8 mouse cellular contexts compared by ENCODE assay signal in genomic region chr12:84249217-84249616, GRCm38 (mm10). TPM values are rescaled to one million over a fixed set of nuclear protein-coding genes. Genes with fewer than 3 reads are reported as not detected.
A peak's percentile ranks its signal among the peaks of the same experiment; 100 is the strongest.
DNase-seq lines count a peak whose midpoint lies in the region; TF ChIP-seq lines count a peak whose summit lies in the region.
"Had no signal": no experiment of that assay in that cellular context is flagged by ENCODE, and none has a peak within 500 bp of the region (broad histone marks: within the 10 kb centered on the region; RNA-seq: fewer than 3 reads in every experiment).

No protein-coding gene starts in this region.

- H3K9me3 ChIP-seq in CH12.LX (replicated peaks; ENCODE audit: low read length): peaks cover 4% of the 10 kb centered on the region
- H3K9me3 ChIP-seq: limb, embryonic 15.5 days had no signal

- H3K4me2 ChIP-seq in CH12.LX (ENCODE audit: insufficient read depth, low read depth, poor library complexity, severe bottlenecking): no peak overlapping the region
- H3K4me2 ChIP-seq: limb, embryonic 15.5 days had no signal

- H3K9ac ChIP-seq in CH12.LX (ENCODE audit: insufficient read depth, low read depth): no peak overlapping the region
- H3K9ac ChIP-seq: limb, embryonic 15.5 days had no signal

- no peak for TF ChIP-seq EP300 in CH12.LX (IDR thresholded peaks at IDR 0.05; ENCODE audit: low read length)

- no peaks in the 10 kb centered on the region for H3K36me3 ChIP-seq in CH12.LX (replicated peaks in 1 of 2; ENCODE audit: control insufficient read depth in 1 of 2, insufficient read depth in 1 of 2, low read length in 1 of 2)
- H3K36me3 ChIP-seq in spleen, adult 2 months (ENCODE audit: control insufficient read depth, insufficient read depth, low read length): no peaks in the 10 kb centered on the region
- H3K36me3 ChIP-seq: limb, embryonic 15.5 days had no signal

- H3K79me2 ChIP-seq in CH12.LX (replicated peaks; ENCODE audit: control insufficient read depth, extremely low read depth, insufficient read depth, poor library complexity, severe bottlenecking): no peaks in the 10 kb centered on the region

- no peak overlapping the region for H3K4me3 ChIP-seq in CH12.LX (replicated peaks in 1 of 3; ENCODE audit: low read depth in 2 of 3, low read length in 2 of 3, poor library complexity in 1 of 3)
- H3K4me3 ChIP-seq in spleen, adult 2 months (ENCODE audit: extremely low read depth, insufficient read depth, insufficient read length): no peak overlapping the region
- H3K4me3 ChIP-seq: limb, embryonic 15.5 days had no signal

- 17% methylated on average over 3 of the region's 3 CpGs for WGBS in spleen, adult 2 months

- dilution Hi-C loops in CH12.LX (cut with MboI; ENCODE audit: extremely low pct_ligation_motif_present, extremely low pct_unique_long_range_greater_than_20kb, low sequenced_read_pairs): no loop called here

- H3K4me1 ChIP-seq in CH12.LX (ENCODE audit: control insufficient read depth in 1 of 2, insufficient read depth in 2 of 2): peaks cover 2 to 29% of the 10 kb centered on the region in 2 experiments; a peak in 2 of 4 replicates
- H3K4me1 ChIP-seq in spleen, adult 2 months (ENCODE audit: control insufficient read depth, insufficient read depth, insufficient read length): peaks cover 14% of the 10 kb centered on the region; the same call in 1 of the 2 replicates
- H3K4me1 ChIP-seq: limb, embryonic 15.5 days had no signal

- H3K27me3 ChIP-seq in CH12.LX (replicated peaks): no peaks in the 10 kb centered on the region
- no peaks in the 10 kb centered on the region for H3K27me3 ChIP-seq in spleen, adult 2 months (ENCODE audit: control insufficient read depth, insufficient read depth, low read length)
- H3K27me3 ChIP-seq: limb, embryonic 15.5 days had no signal

- no peak overlapping the region for H3K27ac ChIP-seq in CH12.LX (ENCODE audit: insufficient read depth, low read depth)
- H3K27ac ChIP-seq in spleen, adult 2 months (ENCODE audit: insufficient read depth, low read length): no peak overlapping the region
- H3K27ac ChIP-seq: limb, embryonic 15.5 days had no signal

- peak; percentile 70 to 99 for TF ChIP-seq CTCF in CH12.LX (conservative IDR thresholded peaks at IDR 0.05 in 1 of 2, IDR thresholded peaks at IDR 0.05 in 1 of 2; ENCODE audit: low read depth in 2 of 2, low read length in 2 of 2)
- TF ChIP-seq CTCF in spleen, adult 2 months (IDR thresholded peaks at IDR 0.05; ENCODE audit: extremely low read depth, insufficient read depth, insufficient read length, insufficient replicate concordance): peak; percentile 95

- 0 out of 2 replicates have a peak, but pooled peaks have one; percentile 25 for TF ChIP-seq POLR2A in CH12.LX (IDR thresholded peaks at IDR 0.05; ENCODE audit: low read depth, low read length)
- TF ChIP-seq POLR2A in spleen, adult 2 months (IDR thresholded peaks at IDR 0.05; ENCODE audit: low read depth, low read length): no peak

- in situ Hi-C loops in CH12.LX (cut with MboI; ENCODE audit: low pct_ligation_motif_present, low pct_unique_long_range_greater_than_20kb, low sequenced_read_pairs): loop anchor here (10.0 kb wide), 1 partner anchor 84 kb away; no protein-coding TSS in a partner anchor

- peak; percentile 94 for TF ChIP-seq RAD21 in CH12.LX (IDR thresholded peaks at IDR 0.05; ENCODE audit: low read depth, low read length)

- peak; percentile 81 for DNase-seq in CH12.LX (ENCODE audit: extremely low read depth)
- peak; percentile 87 for DNase-seq in ZHBTc4 (ENCODE audit: low read depth, low spot score)
- DNase-seq in embryo, embryonic 10 days (ENCODE audit: low spot score): peak; percentile 85
- DNase-seq in heart, adult 9 months (ENCODE audit: low spot score in 2 of 2): peak; percentile 54 to 62
- DNase-seq in layer of hippocampus, adult 9-11 months: peak; percentile 32
- peak; percentile 70 to 84 for DNase-seq in lung, postnatal 4 days
- peak; percentile 59 to 67 for DNase-seq in spleen, adult 2 months (ENCODE audit: low read depth in 1 of 2, low spot score in 2 of 2)

TF ChIP-seq in CH12.LX, 34 proteins besides CTCF, POLR2A, EP300 and RAD21:
- TF ChIP-seq MYC (IDR thresholded peaks at IDR 0.05; ENCODE audit: low read depth, low read length) (peak; percentile 89), E2F4 (IDR thresholded peaks at IDR 0.05; ENCODE audit: insufficient replicate concordance, low read depth, low read length) (no peak), TCF12 (IDR thresholded peaks at IDR 0.05; ENCODE audit: low read depth, low read length) (0 out of 2 replicates have a peak, but pooled peaks have one; percentile 26), ZC3H11A (IDR thresholded peaks at IDR 0.05; ENCODE audit: low read depth, low read length) (peak; percentile 87), MAX (IDR thresholded peaks at IDR 0.05; ENCODE audit: low read length) (peak; percentile 79; the same call in 1 of the 2 replicates), USF2 (conservative IDR thresholded peaks at IDR 0.05; ENCODE audit: low read depth, low read length) (peak; percentile 9; the same call in 1 of the 2 replicates), NRF1 (IDR thresholded peaks at IDR 0.05; ENCODE audit: low read depth, low read length) (no peak), IRF4 (IDR thresholded peaks at IDR 0.05; ENCODE audit: low read depth, low read length) (peak; percentile 29; the same call in 1 of the 2 replicates), MEF2A (IDR thresholded peaks at IDR 0.05; ENCODE audit: borderline replicate concordance, low read depth, low read length) (no peak), MXI1 (IDR thresholded peaks at IDR 0.05; ENCODE audit: low read depth, low read length) (0 out of 2 replicates have a peak, but pooled peaks have one; percentile 29), SIN3A (IDR thresholded peaks at IDR 0.05; ENCODE audit: low read length) (no peak), GABPA (IDR thresholded peaks at IDR 0.05; ENCODE audit: insufficient replicate concordance, low read depth, low read length) (no peak), SMC3 (IDR thresholded peaks at IDR 0.05; ENCODE audit: low read depth, low read length) (peak; percentile 97)

RNA-seq across cellular contexts. Expression of gene Elmsan1, which starts 30.5 kb away (rescaled TPM):
- 5.6 TPM in 2 replicates for total RNA-seq in CH12.LX (2012; rRNA removed)
- 2.0 and 2.2 TPM in 2 replicates for total RNA-seq in CH12.LX (2014; rRNA removed)
- 12.4 and 14.3 TPM in 2 replicates for polyA plus RNA-seq in CH12.LX (2012; ENCODE audit: insufficient read length, low read depth)
- polyA plus RNA-seq in spleen, adult 2 months (2012; rRNA removed): 30.6 and 36.4 TPM in 2 replicates

RNA-seq across cellular contexts. Expression of gene Ptgr2, which starts 35.8 kb away (rescaled TPM):
- 47.1 and 47.8 TPM in 2 replicates for total RNA-seq in CH12.LX (2012; rRNA removed)
- 46.0 and 46.6 TPM in 2 replicates for total RNA-seq in CH12.LX (2014; rRNA removed)
- polyA plus RNA-seq in CH12.LX (2012; ENCODE audit: insufficient read length, low read depth): 47.1 and 51.3 TPM in 2 replicates
- 2.8 and 4.2 TPM in 2 replicates for polyA plus RNA-seq in spleen, adult 2 months (2012; rRNA removed)

Comparison
In these comparisons a context has a peak if more than half of its experiments do, and no peak if none do; other contexts are left out.
1. DNase-seq: peak in every context shown above with its lines; median percentile 87 in ZHBTc4; 85 in embryo, embryonic 10 days; 81 in CH12.LX; 77 in lung, postnatal 4 days; 63 in spleen, adult 2 months; 58 in heart, adult 9 months; 32 in layer of hippocampus, adult 9-11 months.